Mouse (Mus musculus) forebrain, embryonic 13.5 days (tissue): ENCODE data around the gene Lcp2. TPM values are rescaled to one million over a fixed set of nuclear protein-coding genes. Genes with fewer than 3 reads are reported as not detected.

ENCODE experiments used
- ATAC-seq: fragments of 200-750 bp; cut with Nextera tagmentation; 2 replicates; pipeline ENCODE4 v1.8.0; 2017
- H3K27ac ChIP-seq: fragments of 300-500 bp; sonication (generic); 2 replicates; pipeline ENCODE4 v1.5.1; 2015; ENCODE audit warnings: inconsistent platforms, mild to moderate bottlenecking, moderate library complexity
- H3K27me3 ChIP-seq: fragments of 300-500 bp; sonication (generic); 2 replicates; pipeline ENCODE4 v1.6.1; 2015; ENCODE audit warnings: mild to moderate bottlenecking, inconsistent platforms
- H3K36me3 ChIP-seq: fragments of 300-500 bp; sonication (generic); 2 replicates; pipeline ENCODE4 v1.6.1; 2015; ENCODE audit warnings: mild to moderate bottlenecking, inconsistent platforms; ENCODE audit not compliant: poor library complexity, severe bottlenecking
- H3K4me1 ChIP-seq: fragments of 300-500 bp; sonication (generic); 2 replicates; pipeline ENCODE4 v1.6.1; 2015; ENCODE audit warnings: inconsistent platforms
- H3K4me2 ChIP-seq: fragments of 300-500 bp; sonication (generic); 2 replicates; pipeline ENCODE4 v1.6.1; 2015; ENCODE audit warnings: inconsistent platforms, mild to moderate bottlenecking, moderate library complexity
- H3K4me3 ChIP-seq: fragments of 300-500 bp; sonication (generic); 2 replicates; pipeline ENCODE4 v1.5.1; 2015; ENCODE audit warnings: mild to moderate bottlenecking, inconsistent platforms
- H3K9ac ChIP-seq: fragments of 300-500 bp; sonication (generic); 2 replicates; pipeline ENCODE4 v1.6.1; 2015; ENCODE audit warnings: mild to moderate bottlenecking, inconsistent platforms
- H3K9me3 ChIP-seq: fragments of 300-500 bp; sonication (generic); replicated peaks from 2 replicates; pipeline ENCODE4 v1.6.1; 2016; ENCODE audit warnings: inconsistent platforms
- WGBS: fragments of 180-500 bp; shearing (Covaris S2); methylation state at CpG from one replicate; pipeline ENCODE4 v1.1.7; 2015; 5-methylcytosine and 5-hydroxymethylcytosine counted together
- polyA plus RNA-seq: library from polyadenylated mRNA; unstranded; fragments of >200 nt; fragmentation: Nextera tagmentation; extraction: Ambion mirVana; gene quantifications from 2 replicates; pipeline ENCODE4 v1.2.1, GENCODE M21; 2015

Lcp2 gene
- polyA plus RNA-seq, 1 experiment from 2014 or later: 1.4 TPM

GRCm38 (mm10) chr11:34050063-34050462 is 3.3 kb downstream of the Lcp2 start:
- no peak overlapping the region for H3K4me2 ChIP-seq
- H3K9me3 ChIP-seq: no peaks in the 10 kb centered on the region
- no peaks in the 10 kb centered on the region for H3K36me3 ChIP-seq
- H3K27ac ChIP-seq: no peak overlapping the region
- no peaks in the 10 kb centered on the region for H3K4me1 ChIP-seq
- H3K27me3 ChIP-seq: no peaks in the 10 kb centered on the region
- WGBS: 78% methylated on average over 1 of the region's 1 CpGs
- no peak overlapping the region for H3K9ac ChIP-seq
- no peak for ATAC-seq
- H3K4me3 ChIP-seq: no peak overlapping the region

- Histone ChIP-seq H3K4me2 (no peak overlapping the region), H3K4me3 (no peak overlapping the region), H3K4me1 (no peaks in the 10 kb centered on the region), H3K36me3 (no peaks in the 10 kb centered on the region), H3K9ac (no peak overlapping the region), H3K9me3 (no peaks in the 10 kb centered on the region), H3K27ac (no peak overlapping the region), H3K27me3 (no peaks in the 10 kb centered on the region)
- no peak for ATAC-seq
- WGBS: 76% methylated on average over 2 of the region's 2 CpGs
Measured at GRCm38 (mm10) chr11:34050643-34051042, 3.9 kb downstream of the Lcp2 start.

- no peaks in the 10 kb centered on the region for H3K4me1 ChIP-seq
- WGBS: 88% methylated on average over 6 of the region's 6 CpGs
- no peaks in the 10 kb centered on the region for H3K9me3 ChIP-seq
- H3K9ac ChIP-seq: no peak overlapping the region
- no peak for ATAC-seq
- H3K27me3 ChIP-seq: no peaks in the 10 kb centered on the region
- H3K27ac ChIP-seq: no peak overlapping the region
- H3K36me3 ChIP-seq: no peaks in the 10 kb centered on the region
- no peak overlapping the region for H3K4me2 ChIP-seq
- H3K4me3 ChIP-seq: no peak overlapping the region
Measured at GRCm38 (mm10) chr11:34053031-34053818, 6.5 kb downstream of the Lcp2 start.

- no peak overlapping the region for H3K4me3 ChIP-seq
- H3K4me1 ChIP-seq: no peaks in the 10 kb centered on the region
- 80% methylated on average over 7 of the region's 7 CpGs for WGBS
- no peak overlapping the region for H3K27ac ChIP-seq
- H3K27me3 ChIP-seq: no peaks in the 10 kb centered on the region
- H3K9me3 ChIP-seq: no peaks in the 10 kb centered on the region
- ATAC-seq: no peak
- H3K4me2 ChIP-seq: no peak overlapping the region
- H3K36me3 ChIP-seq: no peaks in the 10 kb centered on the region
- no peak overlapping the region for H3K9ac ChIP-seq
Measured at GRCm38 (mm10) chr11:34054031-34054727, 7.5 kb downstream of the Lcp2 start.

GRCm38 (mm10) chr11:34056715-34057114 is 10.0 kb downstream of the Lcp2 start:
- Histone ChIP-seq H3K9ac (no peak overlapping the region), H3K4me1 (no peaks in the 10 kb centered on the region), H3K27ac (no peak overlapping the region), H3K27me3 (no peaks in the 10 kb centered on the region), H3K4me3 (no peak overlapping the region), H3K36me3 (no peaks in the 10 kb centered on the region), H3K4me2 (no peak overlapping the region), H3K9me3 (no peaks in the 10 kb centered on the region)
- WGBS: 86% methylated on average over 1 of the region's 1 CpGs
- ATAC-seq: no peak

GRCm38 (mm10) chr11:34058332-34058731 is 11.6 kb downstream of the Lcp2 start:
- Histone ChIP-seq H3K27me3 (no peaks in the 10 kb centered on the region), H3K9ac (no peak overlapping the region), H3K9me3 (no peaks in the 10 kb centered on the region), H3K27ac (no peak overlapping the region), H3K36me3 (no peaks in the 10 kb centered on the region), H3K4me3 (no peak overlapping the region), H3K4me2 (no peak overlapping the region), H3K4me1 (no peaks in the 10 kb centered on the region)
- no peak for ATAC-seq

- Histone ChIP-seq H3K4me1 (no peaks in the 10 kb centered on the region), H3K27me3 (no peaks in the 10 kb centered on the region), H3K4me3 (no peak overlapping the region), H3K36me3 (no peaks in the 10 kb centered on the region), H3K27ac (no peak overlapping the region), H3K4me2 (no peak overlapping the region), H3K9ac (no peak overlapping the region), H3K9me3 (no peaks in the 10 kb centered on the region)
- ATAC-seq: no peak
- WGBS: 88% methylated on average over 6 of the region's 6 CpGs
Measured at GRCm38 (mm10) chr11:34058960-34059359, 12.2 kb downstream of the Lcp2 start.

GRCm38 (mm10) chr11:34061740-34062139 is 15.0 kb downstream of the Lcp2 start:
- Histone ChIP-seq H3K4me2 (no peak overlapping the region), H3K9me3 (no peaks in the 10 kb centered on the region), H3K4me3 (no peak overlapping the region), H3K36me3 (no peaks in the 10 kb centered on the region), H3K9ac (no peak overlapping the region), H3K4me1 (no peaks in the 10 kb centered on the region), H3K27ac (no peak overlapping the region), H3K27me3 (no peaks in the 10 kb centered on the region)
- no peak for ATAC-seq
- WGBS: 64% methylated on average over 6 of the region's 6 CpGs

- no peaks in the 10 kb centered on the region for H3K36me3 ChIP-seq
- no peaks in the 10 kb centered on the region for H3K9me3 ChIP-seq
- H3K4me3 ChIP-seq: no peak overlapping the region
- no peak overlapping the region for H3K4me2 ChIP-seq
- H3K9ac ChIP-seq: no peak overlapping the region
- no peaks in the 10 kb centered on the region for H3K27me3 ChIP-seq
- no peak overlapping the region for H3K27ac ChIP-seq
- no peak for ATAC-seq
- no peaks in the 10 kb centered on the region for H3K4me1 ChIP-seq
- 68% methylated on average over 2 of the region's 2 CpGs for WGBS
Measured at GRCm38 (mm10) chr11:34063257-34063656, 16.5 kb downstream of the Lcp2 start.

GRCm38 (mm10) chr11:34063702-34064485 is 17.2 kb downstream of the Lcp2 start:
- Histone ChIP-seq H3K36me3 (no peaks in the 10 kb centered on the region), H3K4me2 (no peak overlapping the region), H3K27me3 (no peaks in the 10 kb centered on the region), H3K27ac (no peak overlapping the region), H3K4me3 (no peak overlapping the region), H3K9me3 (no peaks in the 10 kb centered on the region), H3K9ac (no peak overlapping the region), H3K4me1 (no peaks in the 10 kb centered on the region)
- no peak for ATAC-seq
- 77% methylated on average over 5 of the region's 5 CpGs for WGBS

- Histone ChIP-seq H3K27me3 (0 out of 2 replicates have a peak, but pooled peaks cover 10% of the 10 kb centered on the region), H3K27ac (no peak overlapping the region), H3K9ac (no peak overlapping the region), H3K4me3 (no peak overlapping the region), H3K9me3 (no peaks in the 10 kb centered on the region), H3K4me1 (no peaks in the 10 kb centered on the region), H3K4me2 (no peak overlapping the region), H3K36me3 (no peaks in the 10 kb centered on the region)
- no peak for ATAC-seq
Measured at GRCm38 (mm10) chr11:34070596-34070995, 23.9 kb downstream of the Lcp2 start.

- H3K9ac ChIP-seq: no peak overlapping the region
- no peak for ATAC-seq
Measured at GRCm38 (mm10) chr11:34072309-34072708, 25.6 kb downstream of the Lcp2 start.

More at GRCm38 (mm10) chr11:34072309-34072708, 25.6 kb downstream of the Lcp2 start:
- H3K9me3 ChIP-seq: no peaks in the 10 kb centered on the region
- WGBS: 80% methylated on average over 4 of the region's 4 CpGs
- H3K4me1 ChIP-seq: no peaks in the 10 kb centered on the region
- no peak overlapping the region for H3K4me2 ChIP-seq
- no peak overlapping the region for H3K27ac ChIP-seq
- H3K36me3 ChIP-seq: no peaks in the 10 kb centered on the region
- no peak overlapping the region for H3K4me3 ChIP-seq
- H3K27me3 ChIP-seq: 0 out of 2 replicates have a peak, but pooled peaks cover 10% of the 10 kb centered on the region
